15 mouse cellular contexts compared by ENCODE assay signal in the genomic region with DNA sequence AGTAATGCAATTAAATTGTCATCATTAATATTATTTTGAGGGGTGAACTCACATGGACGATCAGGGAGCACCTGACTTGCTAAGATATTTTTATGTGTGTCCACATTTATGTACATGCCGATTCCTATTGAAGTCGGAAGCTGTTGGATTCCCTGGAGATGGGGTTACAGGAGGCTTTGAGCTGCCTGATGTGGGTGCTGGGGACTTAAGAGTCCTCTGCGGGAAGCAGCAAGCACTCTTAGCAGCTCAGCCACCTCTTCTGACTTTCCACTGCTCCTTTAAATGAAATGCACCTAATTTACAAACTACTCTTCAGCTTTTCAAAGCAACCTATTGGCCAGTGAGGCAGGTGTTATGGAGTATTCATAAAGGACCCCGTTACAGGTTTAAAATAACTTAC. TPM values are rescaled to one million over a fixed set of nuclear protein-coding genes. Genes with fewer than 3 reads are reported as not detected.
DNase-seq lines count a peak whose midpoint lies in the region; ATAC-seq and TF ChIP-seq lines count a peak whose summit lies in the region.
"Had no signal": no experiment of that assay in that cellular context is flagged by ENCODE, and none has a peak within 500 bp of the region (broad histone marks: within the 10 kb centered on the region; RNA-seq: fewer than 3 reads in every experiment).

No protein-coding gene starts in this region.

- no peak for DNase-seq in frontal cortex, adult 2 months (ENCODE audit: extremely low spot score in 1 of 2, low spot score in 1 of 2)
- DNase-seq in kidney, adult 9 months, result no peak
- no peak for DNase-seq in midbrain, embryonic 10.5 days (ENCODE audit: low spot score)
- DNase-seq in stomach, postnatal 0 days (ENCODE audit: low spot score), result no peak
- no peak for DNase-seq in thymus, adult 18-20 months
- DNase-seq: cerebellum, adult 9-10 months; gastrocnemius, postnatal 10 days had no signal

- ATAC-seq in frontal cortex, adult (ENCODE audit: low TSS enrichment), result 0 out of 2 replicates have a peak, but pooled peaks have one; percentile 52
- no peak for ATAC-seq in kidney, embryonic 16.5 days (ENCODE audit: low FRiP score, low TSS enrichment)
- no peak for ATAC-seq in midbrain, embryonic 16.5 days
- ATAC-seq in stomach, postnatal 0 days (ENCODE audit: low FRiP score, low TSS enrichment), result no peak

- H3K4me2 ChIP-seq in kidney, embryonic 16.5 days (replicated peaks; ENCODE audit: low read depth, low read length), result peak overlapping the region; percentile 48
- H3K4me2 ChIP-seq in midbrain, embryonic 16.5 days (ENCODE audit: low read length), result peak overlapping the region; percentile 28; the same call in 1 of the 2 replicates
- H3K4me2 ChIP-seq in stomach, postnatal 0 days (replicated peaks; ENCODE audit: low read depth), result peak overlapping the region; percentile 52
- H3K4me2 ChIP-seq: forebrain, embryonic 12.5 days; hindbrain, embryonic 14.5 days had no signal

- no peaks in the 10 kb centered on the region for H3K9me3 ChIP-seq in kidney, embryonic 16.5 days (ENCODE audit: low read length)
- no peaks in the 10 kb centered on the region for H3K9me3 ChIP-seq in midbrain, embryonic 16.5 days (replicated peaks; ENCODE audit: control insufficient read depth, low read length, poor library complexity, severe bottlenecking)
- no peaks in the 10 kb centered on the region for H3K9me3 ChIP-seq in midbrain, embryonic 10.5 days (replicated peaks)
- H3K9me3 ChIP-seq in stomach, postnatal 0 days (ENCODE audit: control insufficient read depth, low read length), result no peaks in the 10 kb centered on the region
- H3K9me3 ChIP-seq: forebrain, embryonic 12.5 days; G1E had no signal

- no peaks in the 10 kb centered on the region for H3K27me3 ChIP-seq in kidney, embryonic 16.5 days (ENCODE audit: insufficient read depth, low read length)
- H3K27me3 ChIP-seq in midbrain, embryonic 16.5 days (ENCODE audit: control insufficient read depth, insufficient read depth, low read depth, low read length), result no peaks in the 10 kb centered on the region
- H3K27me3 ChIP-seq in midbrain, embryonic 10.5 days (ENCODE audit: low read depth, poor library complexity, severe bottlenecking), result no peaks in the 10 kb centered on the region
- H3K27me3 ChIP-seq in stomach, postnatal 0 days (ENCODE audit: control insufficient read depth, insufficient read depth, low read length), result no peaks in the 10 kb centered on the region
- H3K27me3 ChIP-seq: forebrain, embryonic 12.5 days had no signal

- TF ChIP-seq EP300 in stomach, postnatal 0 days (optimal IDR thresholded peaks at IDR 0.05), result no peak

- H3K9ac ChIP-seq in kidney, embryonic 16.5 days (replicated peaks; ENCODE audit: low read length), result no peak overlapping the region
- H3K9ac ChIP-seq in midbrain, embryonic 16.5 days (ENCODE audit: low read depth, low read length), result no peak overlapping the region
- H3K9ac ChIP-seq in stomach, postnatal 0 days (ENCODE audit: low read length), result no peak overlapping the region
- H3K9ac ChIP-seq: forebrain, embryonic 12.5 days; hindbrain, embryonic 14.5 days had no signal

- WGBS in kidney, embryonic 16.5 days, result 52% methylated on average over 5 of the region's 5 CpGs
- WGBS in midbrain, embryonic 16.5 days, result 68% methylated on average over 5 of the region's 5 CpGs
- 73% methylated on average over 5 of the region's 5 CpGs for WGBS in midbrain, embryonic 10.5 days
- WGBS in stomach, postnatal 0 days, result 47% methylated on average over 5 of the region's 5 CpGs

- H3K4me3 ChIP-seq in kidney, embryonic 16.5 days (ENCODE audit: low read length), result peak overlapping the region; percentile 35; the same call in 1 of the 2 replicates
- no peak overlapping the region for H3K4me3 ChIP-seq in midbrain, embryonic 16.5 days (ENCODE audit: low read depth, low read length)
- no peak overlapping the region for H3K4me3 ChIP-seq in midbrain, embryonic 10.5 days
- H3K4me3 ChIP-seq in stomach, postnatal 0 days (ENCODE audit: low read depth, low read length), result peak overlapping the region; percentile 29
- H3K4me3 ChIP-seq: forebrain, embryonic 12.5 days had no signal

- H3K27ac ChIP-seq in kidney, embryonic 16.5 days (ENCODE audit: low read length), result no peak overlapping the region
- no peak overlapping the region for H3K27ac ChIP-seq in midbrain, embryonic 16.5 days (ENCODE audit: low read length)
- H3K27ac ChIP-seq in midbrain, embryonic 10.5 days (replicated peaks), result no peak overlapping the region
- no peak overlapping the region for H3K27ac ChIP-seq in stomach, postnatal 0 days (replicated peaks)
- H3K27ac ChIP-seq: forebrain, embryonic 12.5 days; hindbrain, embryonic 14.5 days had no signal

- no peaks in the 10 kb centered on the region for H3K4me1 ChIP-seq in kidney, embryonic 16.5 days (ENCODE audit: insufficient read depth, low read length)
- no peaks in the 10 kb centered on the region for H3K4me1 ChIP-seq in midbrain, embryonic 16.5 days (ENCODE audit: control insufficient read depth, insufficient read depth, low read length)
- H3K4me1 ChIP-seq in midbrain, embryonic 10.5 days, result peaks cover 7% of the 10 kb centered on the region
- H3K4me1 ChIP-seq in stomach, postnatal 0 days (replicated peaks; ENCODE audit: control insufficient read depth, insufficient read depth), result no peaks in the 10 kb centered on the region
- H3K4me1 ChIP-seq: forebrain, embryonic 12.5 days had no signal

- no peaks in the 10 kb centered on the region for H3K36me3 ChIP-seq in kidney, embryonic 16.5 days (ENCODE audit: insufficient read depth, low read length)
- no peaks in the 10 kb centered on the region for H3K36me3 ChIP-seq in midbrain, embryonic 16.5 days (ENCODE audit: control insufficient read depth, insufficient read depth, low read length)
- H3K36me3 ChIP-seq in midbrain, embryonic 10.5 days, result no peaks in the 10 kb centered on the region
- H3K36me3 ChIP-seq in stomach, postnatal 0 days (ENCODE audit: control insufficient read depth, insufficient read depth, low read length), result no peaks in the 10 kb centered on the region
- H3K36me3 ChIP-seq: forebrain, embryonic 12.5 days had no signal

- no peak for TF ChIP-seq CTCF in stomach, postnatal 0 days (IDR thresholded peaks at IDR 0.05; ENCODE audit: low read depth)

RNA-seq across cellular contexts. Expression of a gene that starts 10.8 kb away (rescaled TPM):
- polyA plus RNA-seq in frontal cortex, adult 2 months (2012; rRNA removed), result 0.34 and 0.63 TPM in 2 replicates
- polyA plus RNA-seq in kidney, embryonic 16.5 days (2015; fragmentation: Nextera tagmentation; extraction: Ambion mirVana), result not detected in 2 replicates
- polyA plus RNA-seq in midbrain, embryonic 16.5 days (2015; fragmentation: Nextera tagmentation; extraction: Ambion mirVana), result not detected in 2 replicates
- polyA plus RNA-seq in midbrain, embryonic 10.5 days (2016; fragmentation: Nextera tagmentation; extraction: Ambion mirVana), result 0.14 TPM in 1 of 2 replicates, not detected in the other
- not detected in 2 replicates for polyA plus RNA-seq in stomach, postnatal 0 days (2015; fragmentation: Nextera tagmentation; extraction: Ambion mirVana)
- polyA plus RNA-seq: activated CD4-positive, CD25-positive, alpha-beta regulatory T cell, adult 4 months; forebrain, embryonic 12.5 days; G1E; hindbrain, embryonic 14.5 days; large intestine, adult 2 months had no signal

Comparison
In these comparisons a context has a peak if more than half of its experiments do, and no peak if none do; other contexts are left out.
1. H3K4me3 ChIP-seq: peak in kidney, embryonic 16.5 days (single experiment) and stomach, postnatal 0 days (single experiment); none in midbrain, embryonic 16.5 days (single experiment) and midbrain, embryonic 10.5 days (single experiment).
2. Peak in every context shown above with its lines, with median percentiles within 50 percentile points of each other: H3K4me2 ChIP-seq.